Mouse (Mus musculus) CH12F3 (cell line): ENCODE results near the gene Cfap97d1.

ENCODE experiments used
- in situ Hi-C: fragments of 300-500 bp; cut with MboI; formaldehyde crosslinking; loops from 2 replicates; pipeline ENCODE4 v1.14.3; 2020; ENCODE audit warnings: low sequenced_read_pairs

Gene Cfap97d1

GRCm38 (mm10) chr11:102033055-102033591 is 49.0 kb downstream of the Cfap97d1 start:
- in situ Hi-C loops: no loop called here

GRCm38 (mm10) chr11:102034887-102035286 is 50.8 kb downstream of the Cfap97d1 start:
- in situ Hi-C loops: no loop called here

GRCm38 (mm10) chr11:102035456-102035960 is 51.4 kb downstream of the Cfap97d1 start:
- in situ Hi-C loops: no loop called here

GRCm38 (mm10) chr11:102036336-102036735 is 52.3 kb downstream of the Cfap97d1 start:
- in situ Hi-C loops: no loop called here

GRCm38 (mm10) chr11:102037789-102038188 is 53.7 kb downstream of the Cfap97d1 start:
- in situ Hi-C loops: no loop called here

- in situ Hi-C loops: no loop called here
Observed at GRCm38 (mm10) chr11:102039487-102040137, 55.5 kb downstream of the Cfap97d1 start.

GRCm38 (mm10) chr11:102040138-102040524 is 56.1 kb downstream of the Cfap97d1 start:
- in situ Hi-C loops: no loop called here

GRCm38 (mm10) chr11:102040646-102041045 is 56.6 kb downstream of the Cfap97d1 start:
- in situ Hi-C loops: no loop called here

GRCm38 (mm10) chr11:102041350-102041949 is 57.4 kb downstream of the Cfap97d1 start, which contains the start of gene Cd300lg:
Gene Cd300lg, plus strand, starts transcription at chr11:102041509.
- in situ Hi-C loops: no loop called here
